13 mouse cellular contexts compared by ENCODE assay signal in genomic region chr16:42337663-42338062, GRCm38 (mm10). TPM values are rescaled to one million over a fixed set of nuclear protein-coding genes. Genes with fewer than 3 reads are reported as not detected.
DNase-seq lines count a peak whose midpoint lies in the region; ATAC-seq and TF ChIP-seq lines count a peak whose summit lies in the region.
"Had no signal": no experiment of that assay in that cellular context is flagged by ENCODE, and none has a peak within 500 bp of the region (broad histone marks: within the 10 kb centered on the region; RNA-seq: fewer than 3 reads in every experiment).

No protein-coding gene starts in this region.

- no peak for ATAC-seq in heart, postnatal 0 days (ENCODE audit: insufficient read depth, low read depth)
- ATAC-seq in heart, embryonic 12.5 days (ENCODE audit: insufficient number of reproducible peaks, low FRiP score), result no peak
- ATAC-seq in embryonic facial prominence, embryonic 15.5 days (ENCODE audit: insufficient number of reproducible peaks, low FRiP score, low TSS enrichment, low read depth), result no peak
- no peak for ATAC-seq in midbrain, embryonic 11.5 days (ENCODE audit: low FRiP score)
- no peak for ATAC-seq in granulocyte monocyte progenitor cell, adult 5-6 weeks (replicated peaks; ENCODE audit: poor library complexity, severe bottlenecking)
- no peak for ATAC-seq in megakaryocyte-erythroid progenitor cell, adult 5-6 weeks (replicated peaks; ENCODE audit: low FRiP score, low TSS enrichment, poor library complexity, severe bottlenecking)
- no peak for ATAC-seq in frontal cortex, adult (ENCODE audit: low TSS enrichment)
- ATAC-seq: CD4-positive, CD25-positive, alpha-beta regulatory T cell, adult 4 months had no signal

- no peak for TF ChIP-seq EP300 in heart, postnatal 0 days (IDR thresholded peaks at IDR 0.05; ENCODE audit: low read depth)

- no peak overlapping the region for H3K9ac ChIP-seq in heart, postnatal 0 days (replicated peaks; ENCODE audit: low read depth, low read length)
- H3K9ac ChIP-seq in heart, embryonic 12.5 days, result no peak overlapping the region
- no peak overlapping the region for H3K9ac ChIP-seq in embryonic facial prominence, embryonic 15.5 days
- no peak overlapping the region for H3K9ac ChIP-seq in midbrain, embryonic 11.5 days (ENCODE audit: low read length)

- peak; percentile 6 for DNase-seq in heart, postnatal 0 days (ENCODE audit: low spot score)
- peak; percentile 44 for DNase-seq in brain, adult 2 months (ENCODE audit: low read depth, low spot score)
- no peak for DNase-seq in midbrain, embryonic 11.5 days (ENCODE audit: low spot score, missing footprints)
- DNase-seq: gastrocnemius, postnatal 14 days; lung, adult 18-20 months; right cerebral cortex, postnatal 14 days had no signal

- H3K36me3 ChIP-seq in heart, postnatal 0 days (replicated peaks; ENCODE audit: control insufficient read depth, insufficient read depth, low read length), result no peaks in the 10 kb centered on the region
- H3K36me3 ChIP-seq in heart, embryonic 12.5 days, result no peaks in the 10 kb centered on the region
- no peaks in the 10 kb centered on the region for H3K36me3 ChIP-seq in embryonic facial prominence, embryonic 15.5 days
- no peaks in the 10 kb centered on the region for H3K36me3 ChIP-seq in midbrain, embryonic 11.5 days (ENCODE audit: control insufficient read depth, insufficient read depth, low read length)

- H3K4me1 ChIP-seq in heart, postnatal 0 days (ENCODE audit: control insufficient read depth, insufficient read depth), result peaks cover 11% of the 10 kb centered on the region
- peaks cover 9% of the 10 kb centered on the region; the same call in 1 of the 2 replicates for H3K4me1 ChIP-seq in heart, embryonic 12.5 days (replicated peaks)
- peaks cover 38% of the 10 kb centered on the region for H3K4me1 ChIP-seq in embryonic facial prominence, embryonic 15.5 days
- peaks cover 20% of the 10 kb centered on the region for H3K4me1 ChIP-seq in midbrain, embryonic 11.5 days (ENCODE audit: control insufficient read depth, insufficient read depth, low read length)

- no peak overlapping the region for H3K27ac ChIP-seq in heart, postnatal 0 days (ENCODE audit: low read depth)
- no peak overlapping the region for H3K27ac ChIP-seq in heart, embryonic 12.5 days (ENCODE audit: poor library complexity, severe bottlenecking)
- H3K27ac ChIP-seq in embryonic facial prominence, embryonic 15.5 days (replicated peaks), result no peak overlapping the region
- H3K27ac ChIP-seq in midbrain, embryonic 11.5 days (ENCODE audit: low read depth, low read length), result no peak overlapping the region
- H3K27ac ChIP-seq: kidney, postnatal 0 days had no signal

- H3K4me2 ChIP-seq in heart, postnatal 0 days (ENCODE audit: low read depth, low read length), result no peak overlapping the region
- no peak overlapping the region for H3K4me2 ChIP-seq in heart, embryonic 12.5 days
- H3K4me2 ChIP-seq in embryonic facial prominence, embryonic 15.5 days (replicated peaks), result peak overlapping the region; percentile 58
- peak overlapping the region; percentile 72 for H3K4me2 ChIP-seq in midbrain, embryonic 11.5 days

- no peak overlapping the region for H3K4me3 ChIP-seq in heart, postnatal 0 days (ENCODE audit: low read depth, low read length)
- H3K4me3 ChIP-seq in heart, embryonic 12.5 days, result no peak overlapping the region
- peak overlapping the region; percentile 45 for H3K4me3 ChIP-seq in embryonic facial prominence, embryonic 15.5 days (replicated peaks)
- peak overlapping the region; percentile 36; the same call in 1 of the 2 replicates for H3K4me3 ChIP-seq in midbrain, embryonic 11.5 days (ENCODE audit: low read depth, low read length)

- TF ChIP-seq CTCF in heart, postnatal 0 days (IDR thresholded peaks at IDR 0.05; ENCODE audit: low read depth), result no peak

- 0 out of 2 replicates have a peak, but pooled peaks cover 3% of the 10 kb centered on the region for H3K27me3 ChIP-seq in heart, postnatal 0 days (ENCODE audit: control insufficient read depth, insufficient read depth, low read length)
- no peaks in the 10 kb centered on the region for H3K27me3 ChIP-seq in heart, embryonic 12.5 days (replicated peaks)
- no peaks in the 10 kb centered on the region for H3K27me3 ChIP-seq in embryonic facial prominence, embryonic 15.5 days
- no peaks in the 10 kb centered on the region for H3K27me3 ChIP-seq in midbrain, embryonic 11.5 days (ENCODE audit: control insufficient read depth, insufficient read depth, low read length)

- 51% methylated on average over 2 of the region's 2 CpGs for WGBS in heart, postnatal 0 days
- 43% methylated on average over 2 of the region's 2 CpGs for WGBS in heart, embryonic 12.5 days
- 6% methylated on average over 2 of the region's 2 CpGs for WGBS in embryonic facial prominence, embryonic 15.5 days
- WGBS in midbrain, embryonic 11.5 days, result 59% methylated on average over 2 of the region's 2 CpGs

- H3K9me3 ChIP-seq in heart, postnatal 0 days (replicated peaks; ENCODE audit: control insufficient read depth, low read length), result no peaks in the 10 kb centered on the region
- H3K9me3 ChIP-seq in heart, embryonic 12.5 days (replicated peaks), result no peaks in the 10 kb centered on the region
- H3K9me3 ChIP-seq in embryonic facial prominence, embryonic 15.5 days (replicated peaks), result no peaks in the 10 kb centered on the region
- no peaks in the 10 kb centered on the region for H3K9me3 ChIP-seq in midbrain, embryonic 11.5 days (ENCODE audit: control insufficient read depth, low read length)

RNA-seq across cellular contexts. Expression of gene Gap43, which starts 2.8 kb away (rescaled TPM):
- 3.4 and 5.6 TPM in 2 replicates for total RNA-seq in heart, postnatal 0 days (2014; rRNA removed; ENCODE audit: low replicate concordance)
- polyA plus RNA-seq in heart, postnatal 0 days (2015; fragmentation: Nextera tagmentation; extraction: Ambion mirVana), result 6.7 and 7.9 TPM in 2 replicates
- 24.3 and 24.8 TPM in 2 replicates for polyA plus RNA-seq in heart, embryonic 12.5 days (2016; fragmentation: Nextera tagmentation; extraction: Ambion mirVana)
- 111 and 116 TPM in 2 replicates for polyA plus RNA-seq in embryonic facial prominence, embryonic 15.5 days (2015; fragmentation: Nextera tagmentation; extraction: Ambion mirVana)
- polyA plus RNA-seq in midbrain, embryonic 11.5 days (2014; fragmentation: Nextera tagmentation; extraction: Ambion mirVana), result 301 and 323 TPM in 2 replicates
- total RNA-seq in granulocyte monocyte progenitor cell, adult 5-6 weeks (2014; fragmentation: Nextera tagmentation), result not detected in 2 replicates
- not detected in 2 replicates for total RNA-seq in granulocyte monocyte progenitor cell, adult 5-6 weeks (2017)
- not detected in 2 replicates for total RNA-seq in megakaryocyte-erythroid progenitor cell, adult 5-6 weeks (2014; fragmentation: Nextera tagmentation)
- not detected in 2 replicates for total RNA-seq in megakaryocyte-erythroid progenitor cell, adult 5-6 weeks (2017)
- polyA plus RNA-seq: CD4-positive, CD25-positive, alpha-beta regulatory T cell, adult 4 months had no signal

Comparison
In these comparisons a context has a peak if more than half of its experiments do, and no peak if none do; other contexts are left out.
1. H3K4me2 ChIP-seq: peak in embryonic facial prominence, embryonic 15.5 days (single experiment) and midbrain, embryonic 11.5 days (single experiment); none in heart, postnatal 0 days (single experiment) and heart, embryonic 12.5 days (single experiment).
2. H3K4me3 ChIP-seq: peak in embryonic facial prominence, embryonic 15.5 days (single experiment) and midbrain, embryonic 11.5 days (single experiment); none in heart, postnatal 0 days (single experiment) and heart, embryonic 12.5 days (single experiment).